Mouse (Mus musculus) myocyte (in vitro differentiated cells): ENCODE results near the gene Apba1. TPM values are rescaled to one million over a fixed set of nuclear protein-coding genes. Genes with fewer than 3 reads are reported as not detected.

ENCODE experiments used
- polyA plus RNA-seq: library from polyadenylated mRNA; unstranded; fragments of >200 nt; fragmentation: generic; extraction: Trizol; gene quantifications from one replicate; pipeline ENCODE4 v1.2.1, GENCODE M21; 2012; ENCODE audit warnings: missing spikeins

The Apba1 gene
- polyA plus RNA-seq, 1 experiment: 0.13 TPM

Other genes starting within 250 kb of the Apba1 start
- not detected for gene 1700028P14Rik, start 106.1 kb upstream of the Apba1 start, polyA plus RNA-seq
- gene Ptar1, start 71.5 kb upstream of the Apba1 start, polyA plus RNA-seq: 1.4 TPM